Mouse (Mus musculus) heart, adult 9 months (tissue): ENCODE results near the gene 4921504E06Rik.

Experiments
- DNase-seq, 2 experiments: peaks; one replicate each; pipeline ENCODE4 v3.0.0; 2022; ENCODE audit warnings: low spot score in 2 of 2

4921504E06Rik gene

GRCm38 (mm10) chr2:19505744-19506143 lies 48.0 kb downstream of the 4921504E06Rik start:
- DNase-seq = no peak

- no peak for DNase-seq
Observed at GRCm38 (mm10) chr2:19490262-19490661, 63.5 kb downstream of the 4921504E06Rik start.

- DNase-seq = no peak
Observed at GRCm38 (mm10) chr2:19461940-19462339, 91.8 kb downstream of the 4921504E06Rik start.

- DNase-seq = no peak
Observed at GRCm38 (mm10) chr2:19458785-19459184, 94.9 kb downstream of the 4921504E06Rik start.

- DNase-seq = no peak
Observed at GRCm38 (mm10) chr2:19455857-19456482, 97.7 kb downstream of the 4921504E06Rik start.

- no peak for DNase-seq
Observed at GRCm38 (mm10) chr2:19455228-19455627, 98.5 kb downstream of the 4921504E06Rik start.

GRCm38 (mm10) chr2:19452531-19453055 lies 101.1 kb downstream of the 4921504E06Rik start:
- DNase-seq = no peak

- DNase-seq = no peak
Observed at GRCm38 (mm10) chr2:19449308-19449707, 104.4 kb downstream of the 4921504E06Rik start.

- DNase-seq = no peak
Observed at GRCm38 (mm10) chr2:19448042-19448700, 105.5 kb downstream of the 4921504E06Rik start.

- no peak for DNase-seq
Observed at GRCm38 (mm10) chr2:19446746-19447145, 107.0 kb downstream of the 4921504E06Rik start.

GRCm38 (mm10) chr2:19445871-19446501 lies 107.7 kb downstream of the 4921504E06Rik start:
- DNase-seq = no peak

GRCm38 (mm10) chr2:19444931-19445831 lies 108.5 kb downstream of the 4921504E06Rik start, which contains the start of gene Ptf1a:
Ptf1a (plus strand) TSS chr2:19445663.
- DNase-seq = no peak

GRCm38 (mm10) chr2:19444346-19444745 lies 109.4 kb downstream of the 4921504E06Rik start:
- no peak for DNase-seq

GRCm38 (mm10) chr2:19431614-19432323 lies 121.9 kb downstream of the 4921504E06Rik start:
- no peak for DNase-seq

GRCm38 (mm10) chr2:19431186-19431585 lies 122.5 kb downstream of the 4921504E06Rik start:
- no peak for DNase-seq

GRCm38 (mm10) chr2:19430746-19431145 lies 123.0 kb downstream of the 4921504E06Rik start:
- DNase-seq = no peak

- no peak for DNase-seq
Observed at GRCm38 (mm10) chr2:19429691-19430690, 123.7 kb downstream of the 4921504E06Rik start.

- DNase-seq = no peak
Observed at GRCm38 (mm10) chr2:19429031-19429430, 124.7 kb downstream of the 4921504E06Rik start.

- DNase-seq = no peak
Observed at GRCm38 (mm10) chr2:19423086-19423485, 130.6 kb downstream of the 4921504E06Rik start.

- no peak for DNase-seq
Observed at GRCm38 (mm10) chr2:19422226-19422625, 131.5 kb downstream of the 4921504E06Rik start.
